Mouse (Mus musculus) spleen, adult 2 months (tissue): ENCODE data around the gene Trim33.

Experiments used
- CTCF ChIP-seq: fragments of 200-500 bp; IDR thresholded peaks from 2 replicates; pipeline ENCODE4 v1.5.1; 2011; ENCODE audit warnings: mild to moderate bottlenecking, inconsistent platforms; ENCODE audit not compliant: insufficient read depth, insufficient read length, insufficient replicate concordance; ENCODE audit errors: extremely low read depth
- POLR2A ChIP-seq: fragments of 200-500 bp; IDR thresholded peaks from 2 replicates; pipeline ENCODE4 v1.6.1; 2011; ENCODE audit warnings: low read depth, low read length, inconsistent platforms

DNA sequence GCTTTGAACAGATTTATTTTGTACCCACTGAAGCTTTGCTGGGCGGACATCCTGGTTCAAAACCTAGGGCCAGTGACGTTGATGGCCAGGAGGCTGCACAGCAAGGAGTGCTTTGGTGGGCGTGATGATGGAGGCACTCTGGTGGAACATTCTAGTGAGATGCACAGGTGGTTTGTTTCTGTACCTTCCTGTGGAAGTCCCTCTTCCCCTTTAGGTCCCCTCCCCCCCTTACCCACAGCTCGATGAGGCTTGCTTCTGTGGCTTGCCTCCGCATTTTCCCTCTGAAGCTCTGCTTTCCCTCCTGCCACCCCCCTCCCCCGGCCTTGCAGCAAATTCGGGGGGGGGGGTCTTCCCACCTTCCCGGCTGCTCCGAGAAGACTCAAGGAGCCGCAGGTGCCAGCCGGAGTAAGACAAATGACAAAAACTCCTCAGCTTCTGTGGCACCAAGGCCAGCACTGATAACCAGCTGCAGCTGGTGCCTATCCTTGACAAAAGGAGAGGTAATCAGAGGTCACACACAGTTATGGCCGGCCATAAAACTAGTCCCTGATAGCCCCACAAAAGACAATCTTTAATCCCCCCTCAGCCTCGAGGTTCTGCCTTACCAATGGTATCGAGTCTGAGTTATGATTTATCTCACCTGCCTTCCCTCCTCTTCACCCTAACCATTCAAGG, 96.2 kb downstream of the Trim33 start:
- no peak for TF ChIP-seq CTCF
- TF ChIP-seq POLR2A, result no peak
